Mouse (Mus musculus) granulocyte monocyte progenitor cell, adult 5-6 weeks (primary cell): ENCODE measurements around the gene Tmem147. TPM values are rescaled to one million over a fixed set of nuclear protein-coding genes. Genes with fewer than 3 reads are reported as not detected.

ENCODE experiments used
- total RNA-seq, 2 experiments: library from RNA; stranded (forward) in 1 of 2; stranded (reverse) in 1 of 2; fragments of 200-712, 200-1000 nt in 1 of 2; fragments of >200 nt in 1 of 2; fragmentation: Nextera tagmentation in 1 of 2; gene quantifications; 2 replicates each; pipeline ENCODE4 v1.2.3; 2014 to 2017

The Tmem147 gene
- total RNA-seq, 2 experiments from 2014 or later: 106 to 219 TPM

Other genes with a start within 250 kb of the Tmem147 start
Only the 30 nearest of the 33 such genes appear.
- gene Arhgap33, start 194.5 kb downstream of the Tmem147 start, total RNA-seq (2014; fragmentation: Nextera tagmentation): 7.0 and 8.6 TPM in 2 replicates
- 3.7 and 3.8 TPM in 2 replicates for gene Arhgap33, start 194.5 kb downstream of the Tmem147 start, total RNA-seq (2017)
- gene Hspb6, start 177.4 kb downstream of the Tmem147 start, total RNA-seq (2014; fragmentation: Nextera tagmentation): 3.8 and 14.9 TPM in 2 replicates
- gene Hspb6, start 177.4 kb downstream of the Tmem147 start, total RNA-seq (2017): 3.6 and 3.9 TPM in 2 replicates
- 7.3 and 15.8 TPM in 2 replicates for gene Proser3, start 177.2 kb downstream of the Tmem147 start, total RNA-seq (2014; fragmentation: Nextera tagmentation)
- gene Proser3, start 177.2 kb downstream of the Tmem147 start, total RNA-seq (2017): 2.8 and 9.2 TPM in 2 replicates
- 45.4 and 96.9 TPM in 2 replicates for gene Lin37, start 169.7 kb downstream of the Tmem147 start, total RNA-seq (2014; fragmentation: Nextera tagmentation)
- 23.5 and 25.3 TPM in 2 replicates for gene Lin37, start 169.7 kb downstream of the Tmem147 start, total RNA-seq (2017)
- gene U2af1l4, start 166.2 kb downstream of the Tmem147 start, total RNA-seq (2014; fragmentation: Nextera tagmentation): 26.3 and 38.5 TPM in 2 replicates
- 58.6 and 87.2 TPM in 2 replicates for gene U2af1l4, start 166.2 kb downstream of the Tmem147 start, total RNA-seq (2017)
- gene Gm49396, start 166.2 kb downstream of the Tmem147 start, total RNA-seq (2014; fragmentation: Nextera tagmentation): 5.2 and 12.5 TPM in 2 replicates
- 5.1 and 6.3 TPM in 2 replicates for gene Gm49396, start 166.2 kb downstream of the Tmem147 start, total RNA-seq (2017)
- 218 and 221 TPM in 2 replicates for gene Psenen, start 165.9 kb downstream of the Tmem147 start, total RNA-seq (2014; fragmentation: Nextera tagmentation)
- 156 and 184 TPM in 2 replicates for gene Psenen, start 165.9 kb downstream of the Tmem147 start, total RNA-seq (2017)
- 4.9 and 10.6 TPM in 2 replicates for gene Igflr1, start 164.1 kb downstream of the Tmem147 start, total RNA-seq (2014; fragmentation: Nextera tagmentation)
- gene Igflr1, start 164.1 kb downstream of the Tmem147 start, total RNA-seq (2017): 0.34 TPM in 1 of 2 replicates, not detected in the other
- 48.1 and 64.3 TPM in 2 replicates for gene Kmt2b, start 140.8 kb downstream of the Tmem147 start, total RNA-seq (2014; fragmentation: Nextera tagmentation)
- gene Kmt2b, start 140.8 kb downstream of the Tmem147 start, total RNA-seq (2017): 5.9 and 9.5 TPM in 2 replicates
- not detected in 2 replicates for gene Zbtb32, start 130.6 kb downstream of the Tmem147 start, total RNA-seq (2014; fragmentation: Nextera tagmentation)
- gene Zbtb32, start 130.6 kb downstream of the Tmem147 start, total RNA-seq (2017): not detected in 2 replicates
- gene Upk1a, start 116.7 kb downstream of the Tmem147 start, total RNA-seq (2014; fragmentation: Nextera tagmentation): 3.4 TPM in 1 of 2 replicates, not detected in the other
- not detected in 2 replicates for gene Upk1a, start 116.7 kb downstream of the Tmem147 start, total RNA-seq (2017)
- 436 and 560 TPM in 2 replicates for gene Cox6b1, start 103.4 kb downstream of the Tmem147 start, total RNA-seq (2014; fragmentation: Nextera tagmentation)
- 470 and 484 TPM in 2 replicates for gene Cox6b1, start 103.4 kb downstream of the Tmem147 start, total RNA-seq (2017)
- not detected in 2 replicates for gene Etv2, start 93.7 kb downstream of the Tmem147 start, total RNA-seq (2014; fragmentation: Nextera tagmentation)
- not detected in 2 replicates for gene Etv2, start 93.7 kb downstream of the Tmem147 start, total RNA-seq (2017)
- 45.7 and 57.1 TPM in 2 replicates for gene Rbm42, start 79.2 kb downstream of the Tmem147 start, total RNA-seq (2014; fragmentation: Nextera tagmentation)
- 38.3 and 48.0 TPM in 2 replicates for gene Rbm42, start 79.2 kb downstream of the Tmem147 start, total RNA-seq (2017)
- 39.1 and 43.7 TPM in 2 replicates for gene Haus5, start 64.5 kb downstream of the Tmem147 start, total RNA-seq (2014; fragmentation: Nextera tagmentation)
- gene Haus5, start 64.5 kb downstream of the Tmem147 start, total RNA-seq (2017): 18.4 and 33.2 TPM in 2 replicates
- gene Pmis2, start 57.9 kb downstream of the Tmem147 start, total RNA-seq (2014; fragmentation: Nextera tagmentation): not detected in 2 replicates
- gene Pmis2, start 57.9 kb downstream of the Tmem147 start, total RNA-seq (2017): not detected in 2 replicates
- not detected in 2 replicates for gene 2200002J24Rik, start 30.6 kb downstream of the Tmem147 start, total RNA-seq (2014; fragmentation: Nextera tagmentation)
- not detected in 2 replicates for gene 2200002J24Rik, start 30.6 kb downstream of the Tmem147 start, total RNA-seq (2017)
- gene Atp4a, start 17.3 kb downstream of the Tmem147 start, total RNA-seq (2014; fragmentation: Nextera tagmentation): 1.5 TPM in 1 of 2 replicates, not detected in the other
- 0.22 and 3.5 TPM in 2 replicates for gene Atp4a, start 17.3 kb downstream of the Tmem147 start, total RNA-seq (2017)
- not detected in 2 replicates for gene Gapdhs, start 14.1 kb upstream of the Tmem147 start, total RNA-seq (2014; fragmentation: Nextera tagmentation)
- not detected in 2 replicates for gene Gapdhs, start 14.1 kb upstream of the Tmem147 start, total RNA-seq (2017)
- 2.4 and 3.7 TPM in 2 replicates for gene Sbsn, start 21.9 kb upstream of the Tmem147 start, total RNA-seq (2014; fragmentation: Nextera tagmentation)
- gene Sbsn, start 21.9 kb upstream of the Tmem147 start, total RNA-seq (2017): 1.2 TPM in 1 of 2 replicates, not detected in the other
- gene Dmkn, start 34.2 kb upstream of the Tmem147 start, total RNA-seq (2014; fragmentation: Nextera tagmentation): 68.4 and 69.3 TPM in 2 replicates
- 81.3 and 133 TPM in 2 replicates for gene Dmkn, start 34.2 kb upstream of the Tmem147 start, total RNA-seq (2017)
- gene Krtdap, start 58.4 kb upstream of the Tmem147 start, total RNA-seq (2014; fragmentation: Nextera tagmentation): not detected in 2 replicates
- gene Krtdap, start 58.4 kb upstream of the Tmem147 start, total RNA-seq (2017): not detected in 2 replicates
- 6.5 and 17.9 TPM in 2 replicates for gene Ffar2, start 94.2 kb upstream of the Tmem147 start, total RNA-seq (2014; fragmentation: Nextera tagmentation)
- 23.4 and 26.4 TPM in 2 replicates for gene Ffar2, start 94.2 kb upstream of the Tmem147 start, total RNA-seq (2017)
- not detected in 2 replicates for gene Ffar3, start 126.6 kb upstream of the Tmem147 start, total RNA-seq (2014; fragmentation: Nextera tagmentation)
- gene Ffar3, start 126.6 kb upstream of the Tmem147 start, total RNA-seq (2017): not detected in 2 replicates
- gene Ffar1, start 132.0 kb upstream of the Tmem147 start, total RNA-seq (2014; fragmentation: Nextera tagmentation): not detected in 2 replicates
- not detected in 2 replicates for gene Ffar1, start 132.0 kb upstream of the Tmem147 start, total RNA-seq (2017)
- not detected in 2 replicates for gene Cd22, start 150.8 kb upstream of the Tmem147 start, total RNA-seq (2014; fragmentation: Nextera tagmentation)
- not detected in 2 replicates for gene Cd22, start 150.8 kb upstream of the Tmem147 start, total RNA-seq (2017)
- gene Mag, start 185.3 kb upstream of the Tmem147 start, total RNA-seq (2014; fragmentation: Nextera tagmentation): 0.81 TPM in 1 of 2 replicates, not detected in the other
- 0.46 TPM in 1 of 2 replicates, not detected in the other for gene Mag, start 185.3 kb upstream of the Tmem147 start, total RNA-seq (2017)
- not detected in 2 replicates for gene Hamp2, start 195.1 kb upstream of the Tmem147 start, total RNA-seq (2014; fragmentation: Nextera tagmentation)
- gene Hamp2, start 195.1 kb upstream of the Tmem147 start, total RNA-seq (2017): not detected in 2 replicates
- gene Hamp, start 214.5 kb upstream of the Tmem147 start, total RNA-seq (2014; fragmentation: Nextera tagmentation): not detected in 2 replicates
- gene Hamp, start 214.5 kb upstream of the Tmem147 start, total RNA-seq (2017): not detected in 2 replicates
- 87.7 and 105 TPM in 2 replicates for gene Usf2, start 227.3 kb upstream of the Tmem147 start, total RNA-seq (2014; fragmentation: Nextera tagmentation)
- 103 and 128 TPM in 2 replicates for gene Usf2, start 227.3 kb upstream of the Tmem147 start, total RNA-seq (2017)